Mouse (Mus musculus) ZHBTc4 (cell line): ENCODE measurements around the gene Vmn1r175.
A peak's percentile ranks its signal among the peaks of the same experiment; 100 is the strongest.
"Not testable (repeated sequence)": the region's sequence is repeated elsewhere in the genome, so short reads cannot be mapped to it uniquely, and the experiment has no call there.

Experiments
- DNase-seq: peaks from one replicate; pipeline ENCODE4 v3.0.0-alpha.2; 2011; ENCODE audit warnings: low read depth, low spot score

The Vmn1r175 gene

GRCm38 (mm10) chr7:23810543-23810942 lies at the start of gene Vmn1r175:
Gene Vmn1r175, minus strand, starts transcription at chr7:23810643.
- DNase-seq: not testable (repeated sequence)

DNA sequence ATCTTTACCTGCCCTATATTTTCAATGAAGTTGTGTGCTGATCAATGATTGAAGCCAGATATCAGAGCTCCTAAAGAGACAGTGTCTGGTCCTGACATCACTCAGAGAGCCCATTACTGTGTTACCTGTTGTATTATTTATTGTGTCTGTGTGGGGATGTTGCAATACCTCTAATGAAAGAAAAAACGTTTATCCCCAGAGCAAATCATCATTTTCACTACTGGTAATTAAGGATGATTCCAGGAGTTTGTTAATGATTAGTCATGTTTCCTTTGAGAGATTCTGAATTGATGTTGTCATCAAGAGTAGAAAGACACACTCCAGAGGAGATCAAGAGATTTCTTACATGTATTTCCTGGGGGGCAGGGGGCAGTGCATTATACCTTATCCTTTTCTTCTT lies 26.8 kb upstream of the Vmn1r175 start, which contains the start of gene Vmn1r176:
TSS of gene Vmn1r176 (minus strand) at position 101 of the 400 bp plus-strand sequence.
- not testable (repeated sequence) for DNase-seq

DNA sequence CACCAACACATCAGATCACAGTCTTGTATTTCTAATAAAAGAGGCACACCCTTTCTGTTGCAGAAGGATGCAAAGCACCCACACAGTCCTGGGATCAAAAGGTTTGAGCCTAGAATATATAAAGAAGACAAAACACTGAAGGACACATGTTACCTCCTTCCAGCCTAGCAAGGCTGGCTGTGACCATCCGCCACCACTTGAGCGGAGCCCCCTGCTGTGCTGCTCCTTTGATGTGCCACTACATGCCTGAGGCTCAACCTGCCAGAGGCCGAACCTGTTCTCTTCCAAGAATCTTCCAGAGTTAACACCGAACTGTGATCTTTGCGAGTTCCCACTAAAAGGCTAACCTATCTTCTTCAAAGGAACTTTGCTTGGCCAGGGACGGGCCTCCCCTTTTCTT lies 25.9 kb downstream of the Vmn1r175 start:
- peak; percentile 89 for DNase-seq
